Mouse (Mus musculus) kidney, adult 2 months (tissue): ENCODE measurements around the gene Nbeal2.

Experiments used
- CTCF ChIP-seq: fragments of 200-500 bp; conservative IDR thresholded peaks from 2 replicates; pipeline ENCODE4 v1.5.1; 2011; ENCODE audit warnings: low read depth, mild to moderate bottlenecking, control low read depth, low read length, moderate library complexity, mixed read lengths; ENCODE audit not compliant: insufficient read depth, insufficient read length
- POLR2A ChIP-seq: fragments of 200-500 bp; IDR thresholded peaks from one replicate; pipeline ENCODE4 v1.6.1; 2011; ENCODE audit warnings: low read depth, low read length, control low read depth

GRCm38 (mm10) chr9:110582161-110582560 lies 71.8 kb downstream of the Nbeal2 start:
- TF ChIP-seq CTCF (no peak), POLR2A (no peak)
